Mouse (Mus musculus): Measurements from ENCODE around the gene Tmprss9.

Tmprss9 gene

DNA sequence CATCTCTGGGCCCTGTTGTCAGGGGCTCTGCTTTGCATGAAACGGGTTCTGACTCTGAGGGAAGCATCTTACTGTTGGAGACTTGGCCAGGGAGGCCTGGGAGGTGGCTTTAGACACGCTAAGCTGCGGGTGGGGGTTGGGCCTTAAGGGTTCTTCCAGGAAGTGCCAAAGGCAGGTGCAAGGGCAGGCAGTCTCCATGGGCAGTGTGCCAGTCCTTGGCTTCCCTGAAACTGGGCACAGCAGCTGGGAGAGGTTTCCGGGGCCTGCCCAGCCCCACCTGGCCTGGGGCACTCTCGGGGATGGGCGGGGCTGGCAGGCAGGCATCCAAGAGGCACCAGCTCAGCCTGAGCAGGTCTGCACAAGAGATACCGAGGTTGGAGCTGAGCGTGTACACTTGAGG is 66.0 kb downstream of the Tmprss9 start:
- DNase-seq (ENCODE audit: low spot score), result no peak

DNA sequence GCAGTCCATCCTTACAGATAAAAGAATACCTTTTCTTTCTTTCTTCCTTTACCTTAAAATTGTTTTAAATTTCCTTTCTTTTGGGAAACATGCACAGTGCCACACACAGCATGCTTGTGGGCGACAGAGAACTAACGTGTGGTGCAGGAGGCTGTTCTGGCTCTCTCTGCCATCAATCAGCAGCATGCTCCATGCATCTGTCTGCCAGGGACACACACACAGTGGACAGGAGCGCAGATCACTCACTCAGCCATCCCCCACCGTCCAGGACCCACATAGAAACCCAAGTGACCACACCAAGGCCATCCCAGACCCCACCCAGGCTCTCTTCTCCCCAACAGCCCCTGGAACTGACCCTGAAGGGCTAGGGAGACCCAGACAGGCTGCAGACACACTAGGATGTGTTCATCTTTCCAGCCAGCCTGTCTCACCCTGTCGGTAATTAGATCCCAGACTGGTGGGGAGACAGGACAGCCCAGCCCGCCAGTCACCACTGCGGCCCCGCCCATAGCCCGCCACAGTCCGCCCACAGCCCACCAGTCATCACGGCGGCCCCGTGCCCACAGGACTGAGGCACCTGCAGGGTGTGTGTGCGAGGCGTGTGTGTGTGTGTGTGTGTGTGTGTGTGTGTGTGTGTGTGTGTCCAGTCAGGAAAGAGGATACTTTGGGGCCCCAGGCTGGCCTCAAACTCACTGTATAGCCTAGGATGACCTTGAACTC is 67.3 kb downstream of the Tmprss9 start:
- no peak for DNase-seq (ENCODE audit: low spot score)

DNA sequence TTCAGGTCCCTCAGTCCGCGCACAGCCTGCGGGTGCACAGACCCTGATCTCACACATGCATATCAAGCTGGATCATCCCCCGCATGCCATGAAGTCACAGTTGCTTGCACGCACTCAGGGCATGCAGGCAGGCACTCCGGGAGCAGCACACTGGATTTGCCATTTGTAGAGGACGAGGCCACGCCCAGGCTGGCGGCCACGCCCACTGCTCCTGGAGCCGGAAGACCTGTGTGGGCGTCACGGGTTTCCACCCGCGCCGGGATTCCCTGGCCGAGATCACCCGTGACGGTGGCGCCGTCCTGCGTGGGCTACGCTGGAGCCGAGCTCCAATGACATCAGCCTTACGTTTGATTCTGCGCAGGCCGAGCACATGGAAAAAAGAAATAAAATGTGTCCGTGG is 68.0 kb downstream of the Tmprss9 start:
- peak; percentile 59 for DNase-seq (ENCODE audit: low spot score)

DNA sequence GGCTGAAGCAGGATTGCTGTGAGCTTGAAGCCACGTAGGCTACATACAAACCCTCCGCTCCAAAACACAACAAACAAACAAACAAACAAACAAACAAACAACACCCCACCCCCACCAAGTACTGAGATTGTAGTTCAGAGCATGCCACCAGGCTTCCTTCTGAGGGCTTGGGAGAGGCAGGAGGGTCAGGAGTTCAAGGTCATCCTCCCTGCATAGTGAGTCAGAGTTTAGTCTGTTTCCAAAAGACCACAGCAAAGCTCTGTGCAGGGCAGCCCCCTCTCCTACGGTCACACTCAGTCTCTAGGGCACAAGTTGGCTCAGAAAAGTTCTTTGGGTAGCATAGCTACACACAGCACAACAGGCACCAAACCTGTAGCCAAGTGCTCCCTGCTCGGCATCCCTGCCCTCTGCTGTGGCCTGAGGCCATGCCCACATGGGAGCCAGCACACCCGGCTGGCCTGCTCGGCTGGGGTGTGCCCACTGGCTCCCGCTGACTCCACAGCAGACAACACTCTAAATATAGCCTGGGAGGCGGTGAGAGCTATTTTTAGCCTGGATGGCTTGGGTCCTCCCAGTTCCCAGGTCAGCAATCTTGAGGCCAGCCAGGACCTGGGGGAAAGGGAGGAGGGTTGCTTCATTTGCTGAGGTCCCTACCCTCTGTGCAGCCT is 68.8 kb downstream of the Tmprss9 start:
- no peak for DNase-seq (ENCODE audit: low spot score)

DNA sequence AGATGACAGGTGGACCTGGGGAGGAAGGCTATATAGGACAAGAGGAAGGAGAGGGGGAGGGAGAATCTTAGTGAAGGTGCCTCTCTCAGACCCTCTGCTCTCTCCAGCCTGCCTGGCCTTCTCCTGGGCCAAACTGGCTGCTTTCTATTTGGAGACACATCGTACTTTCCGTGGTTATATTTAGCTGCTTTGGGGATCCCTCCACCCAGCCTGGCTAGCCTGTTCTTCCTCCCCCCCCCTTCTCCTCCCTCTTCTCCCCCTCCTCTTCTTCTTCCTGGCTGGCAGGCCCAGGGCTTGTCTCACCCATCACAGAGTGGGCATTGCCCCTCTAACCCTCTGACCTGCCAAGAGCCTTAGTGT is 69.3 kb downstream of the Tmprss9 start:
- no peak for DNase-seq (ENCODE audit: low spot score)

DNA sequence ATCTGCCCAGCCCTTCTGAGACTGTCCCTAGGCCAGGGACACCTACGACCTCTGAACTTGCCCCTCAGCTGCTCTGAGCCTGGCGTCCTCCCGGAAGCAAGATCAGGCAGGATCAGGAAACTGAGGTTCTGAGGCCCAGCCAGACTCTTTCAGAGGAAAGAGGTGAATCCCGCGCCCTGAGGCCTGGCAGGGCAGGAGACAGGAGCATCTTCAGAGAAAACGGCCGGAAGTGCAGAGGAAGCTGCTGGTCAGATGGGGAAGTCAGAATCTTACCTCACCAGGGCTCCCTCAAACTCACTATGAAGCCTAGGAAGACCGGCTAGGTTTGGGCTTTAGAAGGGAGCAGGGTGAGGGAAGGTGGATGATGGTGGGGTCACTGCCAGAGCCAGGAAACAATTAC is 71.3 kb downstream of the Tmprss9 start:
- no peak for DNase-seq (ENCODE audit: low spot score)

DNA sequence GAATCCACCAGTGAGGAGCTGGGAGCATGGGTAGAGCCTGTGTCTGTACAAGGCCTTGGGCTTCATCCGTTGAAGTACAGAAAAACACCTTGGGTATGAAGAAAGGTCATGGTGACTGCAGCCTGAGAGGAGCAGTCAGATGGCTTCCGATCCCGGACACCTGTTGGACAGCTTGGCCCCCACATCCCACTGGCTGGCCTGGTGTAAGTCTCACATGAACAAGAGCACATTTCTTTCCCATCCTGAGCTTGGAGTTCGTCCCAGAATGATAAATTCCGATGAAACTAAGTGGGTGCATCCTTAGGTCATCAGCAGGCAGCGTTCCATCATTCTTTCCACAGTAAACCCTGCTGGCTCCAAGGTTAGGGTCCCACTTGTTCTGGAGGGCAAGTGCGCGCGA is 72.1 kb downstream of the Tmprss9 start:
- no peak for DNase-seq (ENCODE audit: low spot score)

DNA sequence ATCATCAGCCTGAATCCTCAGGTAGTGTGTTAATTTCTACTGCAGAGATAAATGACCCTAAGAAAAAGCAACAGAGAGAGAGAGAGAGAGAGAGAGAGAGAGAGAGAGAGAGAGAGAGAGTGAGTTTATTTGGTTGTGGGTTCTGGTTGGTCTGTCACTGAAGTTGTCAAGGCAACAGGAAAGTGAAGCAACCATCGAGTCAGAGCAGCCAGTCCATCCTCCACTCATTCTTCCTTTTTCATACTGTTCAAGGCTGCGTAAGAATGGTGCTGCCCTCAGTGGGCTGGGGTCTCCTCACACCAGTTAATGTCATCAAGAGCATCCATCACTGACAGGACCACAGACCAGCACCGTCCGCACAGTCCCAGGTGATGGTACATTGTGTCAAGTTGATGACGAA is 72.6 kb downstream of the Tmprss9 start:
- no peak for DNase-seq (ENCODE audit: low spot score)

DNA sequence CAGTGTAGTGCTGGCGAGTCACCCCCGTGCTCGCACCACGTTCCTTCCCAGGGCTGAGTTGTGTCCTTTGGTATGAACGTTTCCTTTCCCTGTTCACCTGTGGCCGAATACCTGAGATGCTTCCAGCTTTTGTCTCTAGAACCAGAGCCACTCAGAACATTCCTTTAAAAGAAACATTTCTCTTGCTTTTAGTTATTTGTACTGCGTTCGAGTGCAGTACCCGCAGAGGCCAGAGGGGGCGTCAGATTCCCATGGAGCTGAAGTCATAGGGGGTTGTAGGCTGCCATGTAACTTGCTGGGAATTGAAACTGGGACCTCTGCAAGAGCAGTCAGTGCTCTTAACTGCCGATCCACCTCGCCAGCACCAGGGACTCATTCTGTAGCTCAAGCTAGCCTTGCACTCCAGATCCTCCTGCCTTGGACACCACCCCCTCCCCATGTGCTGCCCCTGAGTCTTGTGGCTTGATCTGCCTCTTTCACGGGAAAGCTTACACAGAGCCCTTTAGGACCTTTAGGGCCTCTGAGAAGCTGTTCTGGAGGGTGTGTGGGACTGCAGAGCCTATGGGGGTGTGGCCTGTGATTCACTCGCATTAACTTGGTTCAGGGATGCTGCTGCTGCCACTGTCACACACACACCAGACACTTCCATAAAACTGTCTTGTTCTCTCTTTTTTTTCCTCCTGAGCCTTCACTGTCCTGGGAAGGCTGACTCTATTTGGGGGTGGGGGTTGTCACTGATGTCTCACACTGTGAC is 75.2 kb downstream of the Tmprss9 start:
- no peak for DNase-seq (ENCODE audit: low spot score)

DNA sequence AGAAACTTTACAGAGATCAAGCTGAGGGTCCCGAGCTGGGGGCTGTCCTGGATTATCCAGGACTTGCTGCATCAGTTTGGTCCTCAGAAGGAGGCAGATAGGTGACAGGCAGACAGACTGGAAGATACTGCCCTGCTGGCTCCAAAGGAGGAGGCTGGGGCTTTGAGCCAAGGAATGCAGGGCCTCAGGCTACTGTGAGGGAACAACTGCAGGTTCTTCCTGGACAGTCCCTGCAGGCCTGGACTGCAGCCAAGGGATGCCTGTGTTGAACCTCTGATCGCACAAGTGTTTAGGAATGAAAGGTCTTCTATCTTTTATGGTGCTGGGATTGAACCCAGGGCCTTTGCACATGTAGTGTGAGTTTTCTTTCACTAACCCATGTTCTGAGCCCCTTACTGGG is 76.2 kb downstream of the Tmprss9 start:
- no peak for DNase-seq (ENCODE audit: low spot score)

DNA sequence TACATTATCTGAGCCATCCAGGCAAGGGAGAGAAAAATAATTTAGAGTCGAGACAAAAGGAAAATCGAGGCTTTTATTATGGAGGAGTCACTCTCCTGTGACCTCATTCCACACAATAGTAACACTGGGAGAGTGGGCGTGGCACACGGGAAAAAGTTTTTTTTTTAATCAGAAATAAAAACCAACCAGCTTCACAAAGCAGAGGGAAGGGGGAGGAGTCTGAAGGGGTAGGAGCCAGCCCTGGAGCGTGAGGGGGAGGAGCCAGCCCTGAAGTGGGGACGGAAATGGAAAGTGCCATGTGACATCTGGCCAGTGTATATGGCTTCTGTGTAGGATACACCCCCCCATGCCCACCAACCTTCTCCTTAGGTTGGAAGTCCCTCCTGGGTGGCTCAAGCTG is 76.9 kb downstream of the Tmprss9 start:
- DNase-seq (ENCODE audit: low spot score), result no peak

DNA sequence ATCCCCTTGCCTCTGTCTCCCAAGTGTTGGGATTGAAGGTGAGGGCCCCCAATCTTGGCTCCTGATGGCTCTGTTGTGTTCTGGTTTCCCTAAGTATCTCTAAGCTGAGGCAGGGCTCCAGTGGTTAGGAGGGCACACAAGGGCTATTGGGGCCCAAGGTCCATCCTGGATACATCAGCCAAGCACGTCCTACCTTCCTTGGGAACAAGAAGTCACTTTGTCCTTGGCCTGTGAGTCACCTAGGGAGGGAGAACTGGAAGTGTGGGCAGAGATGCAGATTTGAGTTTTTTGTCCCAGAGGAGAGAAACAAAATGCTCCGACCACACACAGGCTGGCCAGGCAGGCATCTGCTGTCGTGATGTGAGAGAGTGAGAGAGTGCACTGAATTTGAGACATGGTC is 77.4 kb downstream of the Tmprss9 start:
- DNase-seq (ENCODE audit: low spot score), result no peak
